Mouse (Mus musculus): ENCODE measurements around the gene Cmc2. TPM values are rescaled to one million over a fixed set of nuclear protein-coding genes. Genes with fewer than 3 reads are reported as not detected.

The Cmc2 gene
- polyA plus RNA-seq, 1 experiment = 55.1 TPM

- no peak for TF ChIP-seq FOSL1 (IDR thresholded peaks at IDR 0.05; ENCODE audit: insufficient read depth, low read length, poor library complexity, severe bottlenecking)
- no peak for TF ChIP-seq MYOG (IDR thresholded peaks at IDR 0.05; ENCODE audit: control insufficient read depth, extremely low read depth, insufficient read length)
- TF ChIP-seq MAX (IDR thresholded peaks at IDR 0.05) = no peak
- no peak for TF ChIP-seq USF1 (IDR thresholded peaks at IDR 0.05; ENCODE audit: low read depth)
- Histone ChIP-seq H3ac (ENCODE audit: control insufficient read depth, insufficient read length, low read depth) (no peak overlapping the region), H3K27me3 (ENCODE audit: control insufficient read depth, insufficient read depth, insufficient read length) (no peaks in the 10 kb centered on the region), H3K36me3 (ENCODE audit: control insufficient read depth, insufficient read depth) (no peaks in the 10 kb centered on the region), H3K79me3 (ENCODE audit: low read depth) (no peaks in the 10 kb centered on the region), H3K4me3 (ENCODE audit: insufficient read depth, poor library complexity, severe bottlenecking) (no peak overlapping the region), H3K79me2 (ENCODE audit: control insufficient read depth, insufficient read depth) (no peaks in the 10 kb centered on the region)
Observed at GRCm38 (mm10) chr8:116872761-116873342, 48.4 kb downstream of the Cmc2 start.

GRCm38 (mm10) chr8:116868699-116869098 lies 52.6 kb downstream of the Cmc2 start:
- H3K4me3 ChIP-seq (ENCODE audit: insufficient read depth, poor library complexity, severe bottlenecking) = no peak overlapping the region
- no peak overlapping the region for H3ac ChIP-seq (ENCODE audit: control insufficient read depth, insufficient read length, low read depth)

GRCm38 (mm10) chr8:116867321-116867720 lies 53.9 kb downstream of the Cmc2 start:
- H3K4me3 ChIP-seq (ENCODE audit: insufficient read depth, poor library complexity, severe bottlenecking) = no peak overlapping the region
- no peaks in the 10 kb centered on the region for H3K79me3 ChIP-seq (ENCODE audit: low read depth)
- no peaks in the 10 kb centered on the region for H3K36me3 ChIP-seq (ENCODE audit: control insufficient read depth, insufficient read depth)
- no peaks in the 10 kb centered on the region for H3K79me2 ChIP-seq (ENCODE audit: control insufficient read depth, insufficient read depth)
- TF ChIP-seq USF1 (IDR thresholded peaks at IDR 0.05; ENCODE audit: low read depth) = no peak
- H3ac ChIP-seq (ENCODE audit: control insufficient read depth, insufficient read length, low read depth) = no peak overlapping the region
- peaks cover 12% of the 10 kb centered on the region for H3K27me3 ChIP-seq (ENCODE audit: control insufficient read depth, insufficient read depth, insufficient read length)

More at GRCm38 (mm10) chr8:116868699-116869098, 52.6 kb downstream of the Cmc2 start:
- Histone ChIP-seq H3K79me3 (ENCODE audit: low read depth) (no peaks in the 10 kb centered on the region), H3K79me2 (ENCODE audit: control insufficient read depth, insufficient read depth) (no peaks in the 10 kb centered on the region), H3K27me3 (ENCODE audit: control insufficient read depth, insufficient read depth, insufficient read length) (peaks cover 5% of the 10 kb centered on the region), H3K36me3 (ENCODE audit: control insufficient read depth, insufficient read depth) (no peaks in the 10 kb centered on the region)
- TF ChIP-seq MAX (IDR thresholded peaks at IDR 0.05) = no peak
- no peak for TF ChIP-seq CEBPB (IDR thresholded peaks at IDR 0.05; ENCODE audit: low read depth)
- no peak for TF ChIP-seq MYOD1 (IDR thresholded peaks at IDR 0.05; ENCODE audit: control insufficient read depth, insufficient read length, low read depth)
- no peak for TF ChIP-seq FOSL1 (IDR thresholded peaks at IDR 0.05; ENCODE audit: insufficient read depth, low read length, poor library complexity, severe bottlenecking)
- TF ChIP-seq MYOG (IDR thresholded peaks at IDR 0.05; ENCODE audit: control insufficient read depth, extremely low read depth, insufficient read length) = no peak
- no peak for TF ChIP-seq CTCF (IDR thresholded peaks at IDR 0.05; ENCODE audit: control insufficient read depth, insufficient read depth, insufficient read length)
- TF ChIP-seq USF1 (IDR thresholded peaks at IDR 0.05; ENCODE audit: low read depth) = no peak

- TF ChIP-seq MAX (IDR thresholded peaks at IDR 0.05) (no peak), MYOG (IDR thresholded peaks at IDR 0.05; ENCODE audit: control insufficient read depth, extremely low read depth, insufficient read length) (no peak), USF1 (IDR thresholded peaks at IDR 0.05; ENCODE audit: low read depth) (no peak), CEBPB (IDR thresholded peaks at IDR 0.05; ENCODE audit: low read depth) (no peak), MYOD1 (IDR thresholded peaks at IDR 0.05; ENCODE audit: control insufficient read depth, insufficient read length, low read depth) (no peak), CTCF (IDR thresholded peaks at IDR 0.05; ENCODE audit: control insufficient read depth, insufficient read depth, insufficient read length) (no peak), FOSL1 (IDR thresholded peaks at IDR 0.05; ENCODE audit: insufficient read depth, low read length, poor library complexity, severe bottlenecking) (no peak)
- Histone ChIP-seq H3K4me3 (ENCODE audit: insufficient read depth, poor library complexity, severe bottlenecking) (no peak overlapping the region), H3K79me2 (ENCODE audit: control insufficient read depth, insufficient read depth) (no peaks in the 10 kb centered on the region), H3K36me3 (ENCODE audit: control insufficient read depth, insufficient read depth) (no peaks in the 10 kb centered on the region), H3K79me3 (ENCODE audit: low read depth) (no peaks in the 10 kb centered on the region), H3ac (ENCODE audit: control insufficient read depth, insufficient read length, low read depth) (no peak overlapping the region), H3K27me3 (ENCODE audit: control insufficient read depth, insufficient read depth, insufficient read length) (peaks cover 12% of the 10 kb centered on the region)
Observed at GRCm38 (mm10) chr8:116866118-116866903, 54.9 kb downstream of the Cmc2 start.

- TF ChIP-seq MYOG (IDR thresholded peaks at IDR 0.05; ENCODE audit: control insufficient read depth, extremely low read depth, insufficient read length) = no peak
- no peak for TF ChIP-seq MYOD1 (IDR thresholded peaks at IDR 0.05; ENCODE audit: control insufficient read depth, insufficient read length, low read depth)
- no peak for TF ChIP-seq FOSL1 (IDR thresholded peaks at IDR 0.05; ENCODE audit: insufficient read depth, low read length, poor library complexity, severe bottlenecking)
- TF ChIP-seq CEBPB (IDR thresholded peaks at IDR 0.05; ENCODE audit: low read depth) = no peak
- TF ChIP-seq USF1 (IDR thresholded peaks at IDR 0.05; ENCODE audit: low read depth) = no peak
- TF ChIP-seq CTCF (IDR thresholded peaks at IDR 0.05; ENCODE audit: control insufficient read depth, insufficient read depth, insufficient read length) = no peak
- TF ChIP-seq MAX (IDR thresholded peaks at IDR 0.05) = no peak
- peaks cover 12% of the 10 kb centered on the region for H3K27me3 ChIP-seq (ENCODE audit: control insufficient read depth, insufficient read depth, insufficient read length)
- H3ac ChIP-seq (ENCODE audit: control insufficient read depth, insufficient read length, low read depth) = no peak overlapping the region
- no peaks in the 10 kb centered on the region for H3K79me3 ChIP-seq (ENCODE audit: low read depth)
- no peak overlapping the region for H3K4me3 ChIP-seq (ENCODE audit: insufficient read depth, poor library complexity, severe bottlenecking)
- H3K36me3 ChIP-seq (ENCODE audit: control insufficient read depth, insufficient read depth) = no peaks in the 10 kb centered on the region
- H3K79me2 ChIP-seq (ENCODE audit: control insufficient read depth, insufficient read depth) = no peaks in the 10 kb centered on the region
Observed at GRCm38 (mm10) chr8:116864514-116864913, 56.7 kb downstream of the Cmc2 start.

- Histone ChIP-seq H3K36me3 (ENCODE audit: control insufficient read depth, insufficient read depth) (no peaks in the 10 kb centered on the region), H3K4me3 (ENCODE audit: insufficient read depth, poor library complexity, severe bottlenecking) (no peak overlapping the region)
Observed at GRCm38 (mm10) chr8:116864022-116864387, 57.2 kb downstream of the Cmc2 start.

More at GRCm38 (mm10) chr8:116864022-116864387, 57.2 kb downstream of the Cmc2 start:
- H3K27me3 ChIP-seq (ENCODE audit: control insufficient read depth, insufficient read depth, insufficient read length) = peaks cover 12% of the 10 kb centered on the region
- no peaks in the 10 kb centered on the region for H3K79me3 ChIP-seq (ENCODE audit: low read depth)
- H3ac ChIP-seq (ENCODE audit: control insufficient read depth, insufficient read length, low read depth) = no peak overlapping the region
- no peaks in the 10 kb centered on the region for H3K79me2 ChIP-seq (ENCODE audit: control insufficient read depth, insufficient read depth)
- TF ChIP-seq USF1 (IDR thresholded peaks at IDR 0.05; ENCODE audit: low read depth) (no peak), MYOD1 (IDR thresholded peaks at IDR 0.05; ENCODE audit: control insufficient read depth, insufficient read length, low read depth) (no peak), CEBPB (IDR thresholded peaks at IDR 0.05; ENCODE audit: low read depth) (no peak), MAX (IDR thresholded peaks at IDR 0.05) (no peak), CTCF (IDR thresholded peaks at IDR 0.05; ENCODE audit: control insufficient read depth, insufficient read depth, insufficient read length) (no peak), FOSL1 (IDR thresholded peaks at IDR 0.05; ENCODE audit: insufficient read depth, low read length, poor library complexity, severe bottlenecking) (no peak), MYOG (IDR thresholded peaks at IDR 0.05; ENCODE audit: control insufficient read depth, extremely low read depth, insufficient read length) (no peak)
